Mouse (Mus musculus): ENCODE measurements around the gene Haus6. TPM values are rescaled to one million over a fixed set of nuclear protein-coding genes. Genes with fewer than 3 reads are reported as not detected.

Haus6 gene
- total and polyA plus RNA-seq, 3 experiments, result 37.2 to 52.7 (median 42.9) TPM

DNA sequence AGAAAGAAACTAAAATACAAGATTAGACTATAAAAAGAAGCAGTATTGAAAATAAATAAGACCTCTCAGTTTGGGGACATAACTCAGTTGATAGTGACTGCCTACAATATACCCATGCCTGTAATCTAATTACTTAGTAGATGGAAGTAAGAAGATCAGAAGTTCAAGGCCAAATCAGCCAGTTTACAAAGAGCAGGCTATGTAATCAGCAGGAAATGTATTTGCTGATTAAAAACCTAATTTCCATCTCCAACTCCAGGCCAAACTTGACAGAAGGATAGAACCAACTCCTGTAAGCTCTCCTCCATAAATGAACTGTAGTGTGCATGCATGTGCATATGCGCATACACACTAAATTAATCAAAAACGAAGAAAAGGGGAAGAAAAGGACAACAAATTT, 20.6 kb downstream of the Haus6 start:
- ATAC-seq (ENCODE audit: extremely low read depth, insufficient number of reproducible peaks, low FRiP score, poor library complexity, severe bottlenecking) (no peak), DNase-seq (ENCODE audit: low spot score) (no peak)
- Histone ChIP-seq H3K4me3 (ENCODE audit: low read depth, low read length) (no peak overlapping the region), H3K4me1 (ENCODE audit: insufficient read depth, low read depth, low read length) (no peaks in the 10 kb centered on the region), H3K9me3 (replicated peaks) (no peaks in the 10 kb centered on the region), H3K36me3 (replicated peaks) (peaks cover 85% of the 10 kb centered on the region), H3K27me3 (ENCODE audit: insufficient read depth, low read length) (no peaks in the 10 kb centered on the region)
- no peak for TF ChIP-seq GATA1 (IDR thresholded peaks at IDR 0.05; ENCODE audit: borderline replicate concordance, low read length)
- no peak for TF ChIP-seq CTCF (IDR thresholded peaks at IDR 0.05; ENCODE audit: low read depth, low read length)
- no peak for TF ChIP-seq GATA2 (IDR thresholded peaks at IDR 0.05; ENCODE audit: borderline replicate concordance, low read depth, low read length)
- TF ChIP-seq POLR2AphosphoS5 (IDR thresholded peaks at IDR 0.05; ENCODE audit: insufficient replicate concordance, low read depth, low read length), result no peak
- no peak for TF ChIP-seq TAL1 (conservative IDR thresholded peaks at IDR 0.05; ENCODE audit: low read depth, low read length)

DNA sequence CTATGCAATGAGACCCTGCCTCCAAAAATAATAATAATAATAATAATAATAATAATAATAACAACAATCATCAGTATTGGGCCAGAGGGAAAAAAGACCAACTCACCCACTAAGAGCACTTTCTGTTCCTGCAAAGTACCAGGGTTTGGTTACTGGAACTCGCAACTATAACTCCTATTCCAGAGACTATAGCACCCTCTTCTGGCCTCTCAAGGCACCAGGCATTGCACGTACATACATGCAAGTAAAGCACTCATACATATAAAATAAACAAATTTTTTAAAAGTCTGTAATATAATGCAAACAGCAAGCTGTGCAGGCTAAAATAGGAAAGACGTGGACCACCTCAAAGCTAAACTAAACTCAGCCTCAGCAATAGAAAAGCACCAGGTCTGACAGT, 23.6 kb downstream of the Haus6 start:
- no peak overlapping the region for H3K4me3 ChIP-seq (ENCODE audit: low read depth, low read length)
- no peaks in the 10 kb centered on the region for H3K27me3 ChIP-seq (ENCODE audit: insufficient read depth, low read length)
- no peaks in the 10 kb centered on the region for H3K4me1 ChIP-seq (ENCODE audit: insufficient read depth, low read depth, low read length)
- peaks cover 90% of the 10 kb centered on the region for H3K36me3 ChIP-seq (replicated peaks)
- ATAC-seq (ENCODE audit: extremely low read depth, insufficient number of reproducible peaks, low FRiP score, poor library complexity, severe bottlenecking) (no peak), DNase-seq (ENCODE audit: low spot score) (no peak)
- TF ChIP-seq TAL1 (conservative IDR thresholded peaks at IDR 0.05; ENCODE audit: low read depth, low read length) (no peak), GATA2 (IDR thresholded peaks at IDR 0.05; ENCODE audit: borderline replicate concordance, low read depth, low read length) (no peak), GATA1 (IDR thresholded peaks at IDR 0.05; ENCODE audit: borderline replicate concordance, low read length) (no peak), POLR2AphosphoS5 (IDR thresholded peaks at IDR 0.05; ENCODE audit: insufficient replicate concordance, low read depth, low read length) (no peak), CTCF (IDR thresholded peaks at IDR 0.05; ENCODE audit: low read depth, low read length) (no peak)
- H3K9me3 ChIP-seq (replicated peaks), result no peaks in the 10 kb centered on the region

DNA sequence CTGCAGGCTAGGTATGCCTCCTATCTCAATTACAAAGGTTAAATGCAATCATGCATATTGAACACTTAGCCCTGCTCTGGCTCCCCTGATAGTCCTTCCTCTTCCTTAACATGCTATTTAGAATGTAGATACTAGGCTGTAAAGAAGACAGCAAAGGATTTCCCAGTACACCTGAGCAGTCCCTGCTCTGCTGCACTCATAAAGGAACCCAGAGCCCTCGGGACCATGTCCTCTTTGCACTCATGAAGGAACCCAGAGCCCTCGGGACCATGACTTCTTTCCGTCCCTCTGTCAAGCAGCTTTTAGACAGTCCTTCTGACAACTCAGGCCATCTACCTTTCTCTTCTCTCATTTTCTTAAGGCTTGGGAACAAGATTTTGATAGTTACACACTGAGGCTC, 31.3 kb downstream of the Haus6 start:
- TF ChIP-seq CTCF (IDR thresholded peaks at IDR 0.05; ENCODE audit: low read depth, low read length) (no peak), GATA2 (IDR thresholded peaks at IDR 0.05; ENCODE audit: borderline replicate concordance, low read depth, low read length) (no peak), GATA1 (IDR thresholded peaks at IDR 0.05; ENCODE audit: borderline replicate concordance, low read length) (no peak), POLR2AphosphoS5 (IDR thresholded peaks at IDR 0.05; ENCODE audit: insufficient replicate concordance, low read depth, low read length) (no peak), TAL1 (conservative IDR thresholded peaks at IDR 0.05; ENCODE audit: low read depth, low read length) (no peak)
- H3K27me3 ChIP-seq (ENCODE audit: insufficient read depth, low read length), result no peaks in the 10 kb centered on the region
- DNase-seq (ENCODE audit: low spot score) (no peak), ATAC-seq (ENCODE audit: extremely low read depth, insufficient number of reproducible peaks, low FRiP score, poor library complexity, severe bottlenecking) (no peak)
- peaks cover 75% of the 10 kb centered on the region for H3K36me3 ChIP-seq (replicated peaks)
- peaks cover 29% of the 10 kb centered on the region for H3K4me1 ChIP-seq (ENCODE audit: insufficient read depth, low read depth, low read length)
- H3K9me3 ChIP-seq (replicated peaks), result no peaks in the 10 kb centered on the region
- no peak overlapping the region for H3K4me3 ChIP-seq (ENCODE audit: low read depth, low read length)

DNA sequence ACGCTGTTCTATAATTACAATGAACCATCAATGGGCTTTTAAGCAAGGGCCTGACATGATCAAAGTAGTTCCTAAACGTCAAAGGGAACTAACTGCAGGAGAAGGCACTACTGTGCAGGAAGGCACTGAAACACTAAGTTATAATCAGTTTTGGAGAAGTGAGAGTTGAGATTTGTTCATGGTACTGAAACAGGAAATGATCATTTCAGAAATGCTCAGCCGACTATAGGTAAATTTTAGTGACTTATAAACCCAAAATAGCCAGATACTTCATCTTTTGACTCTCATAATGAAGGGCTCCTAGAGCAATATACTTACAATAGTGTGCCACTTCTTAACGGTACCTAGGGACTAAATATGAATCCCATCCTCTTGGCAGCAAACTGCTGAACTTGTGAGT, 31.8 kb downstream of the Haus6 start:
- Histone ChIP-seq H3K9me3 (replicated peaks) (no peaks in the 10 kb centered on the region), H3K4me3 (ENCODE audit: low read depth, low read length) (no peak overlapping the region), H3K27me3 (ENCODE audit: insufficient read depth, low read length) (no peaks in the 10 kb centered on the region), H3K4me1 (ENCODE audit: insufficient read depth, low read depth, low read length) (peaks cover 31% of the 10 kb centered on the region), H3K36me3 (replicated peaks) (peaks cover 70% of the 10 kb centered on the region)
- DNase-seq (ENCODE audit: low spot score) (no peak), ATAC-seq (ENCODE audit: extremely low read depth, insufficient number of reproducible peaks, low FRiP score, poor library complexity, severe bottlenecking) (no peak)
- TF ChIP-seq CTCF (IDR thresholded peaks at IDR 0.05; ENCODE audit: low read depth, low read length), result no peak
- TF ChIP-seq POLR2AphosphoS5 (IDR thresholded peaks at IDR 0.05; ENCODE audit: insufficient replicate concordance, low read depth, low read length), result no peak
- no peak for TF ChIP-seq GATA2 (IDR thresholded peaks at IDR 0.05; ENCODE audit: borderline replicate concordance, low read depth, low read length)
- TF ChIP-seq TAL1 (conservative IDR thresholded peaks at IDR 0.05; ENCODE audit: low read depth, low read length), result no peak
- TF ChIP-seq GATA1 (IDR thresholded peaks at IDR 0.05; ENCODE audit: borderline replicate concordance, low read length), result no peak

DNA sequence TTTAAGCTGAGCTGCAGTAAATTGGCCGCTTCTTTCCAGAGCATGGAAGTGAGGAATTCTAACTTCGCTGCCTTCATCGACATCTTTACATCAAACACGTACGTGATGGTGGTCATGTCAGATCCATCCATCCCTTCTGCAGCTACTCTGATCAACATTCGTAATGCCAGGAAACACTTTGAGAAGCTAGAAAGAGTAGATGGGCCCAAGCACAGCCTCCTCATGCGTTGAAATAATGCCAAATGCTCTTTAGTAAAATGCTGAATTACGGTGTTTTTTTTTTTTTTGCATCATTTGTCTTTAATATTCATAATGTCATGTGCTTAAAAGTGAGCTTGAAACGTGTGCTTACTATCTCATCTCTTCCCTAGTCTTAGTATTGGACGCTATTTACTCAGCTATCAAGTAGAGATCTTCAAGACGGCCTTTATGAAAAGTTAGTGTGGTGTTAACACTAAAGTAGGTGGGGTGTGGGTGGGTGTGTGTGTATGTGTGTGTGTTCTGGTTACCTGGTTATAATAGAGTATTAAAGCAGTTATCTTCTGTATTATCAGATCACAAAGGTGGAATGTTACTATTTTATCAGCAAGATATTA, 35.1 kb downstream of the Haus6 start:
- no peak for ATAC-seq (ENCODE audit: extremely low read depth, insufficient number of reproducible peaks, low FRiP score, poor library complexity, severe bottlenecking)
- Histone ChIP-seq H3K4me1 (ENCODE audit: insufficient read depth, low read depth, low read length) (peaks cover 38% of the 10 kb centered on the region), H3K4me3 (ENCODE audit: low read depth, low read length) (peak overlapping the region; percentile 92), H3K9me3 (replicated peaks) (no peaks in the 10 kb centered on the region), H3K36me3 (replicated peaks) (peaks cover 40% of the 10 kb centered on the region), H3K27me3 (ENCODE audit: insufficient read depth, low read length) (peaks cover 15% of the 10 kb centered on the region; the same call in 1 of the 2 replicates)
- TF ChIP-seq POLR2AphosphoS5 (IDR thresholded peaks at IDR 0.05; ENCODE audit: insufficient replicate concordance, low read depth, low read length) (no peak), GATA1 (IDR thresholded peaks at IDR 0.05; ENCODE audit: borderline replicate concordance, low read length) (no peak), TAL1 (conservative IDR thresholded peaks at IDR 0.05; ENCODE audit: low read depth, low read length) (no peak), CTCF (IDR thresholded peaks at IDR 0.05; ENCODE audit: low read depth, low read length) (no peak), GATA2 (IDR thresholded peaks at IDR 0.05; ENCODE audit: borderline replicate concordance, low read depth, low read length) (no peak)
- DNase-seq (ENCODE audit: low spot score), result no peak

DNA sequence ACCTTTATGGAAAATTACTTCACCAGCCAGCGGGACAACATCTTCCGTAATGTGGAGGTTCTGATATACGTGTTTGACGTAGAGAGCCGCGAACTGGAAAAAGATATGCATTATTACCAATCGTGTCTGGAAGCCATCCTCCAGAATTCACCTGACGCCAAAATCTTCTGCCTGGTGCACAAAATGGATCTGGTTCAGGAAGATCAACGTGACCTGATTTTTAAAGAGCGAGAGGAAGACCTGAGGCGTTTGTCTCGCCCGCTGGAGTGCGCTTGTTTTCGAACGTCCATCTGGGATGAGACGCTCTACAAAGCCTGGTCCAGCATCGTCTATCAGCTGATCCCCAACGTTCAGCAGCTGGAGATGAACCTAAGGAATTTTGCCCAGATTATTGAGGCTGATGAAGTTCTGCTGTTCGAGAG, 35.7 kb downstream of the Haus6 start:
- H3K4me3 ChIP-seq (ENCODE audit: low read depth, low read length), result peak overlapping the region; percentile 92
- peaks cover 38% of the 10 kb centered on the region for H3K4me1 ChIP-seq (ENCODE audit: insufficient read depth, low read depth, low read length)
- peaks cover 18% of the 10 kb centered on the region; the same call in 1 of the 2 replicates for H3K27me3 ChIP-seq (ENCODE audit: insufficient read depth, low read length)
- peaks cover 36% of the 10 kb centered on the region for H3K36me3 ChIP-seq (replicated peaks)
- H3K9me3 ChIP-seq (replicated peaks), result no peaks in the 10 kb centered on the region
- no peak for DNase-seq (ENCODE audit: low spot score)
- no peak for ATAC-seq (ENCODE audit: extremely low read depth, insufficient number of reproducible peaks, low FRiP score, poor library complexity, severe bottlenecking)
- TF ChIP-seq POLR2AphosphoS5 (IDR thresholded peaks at IDR 0.05; ENCODE audit: insufficient replicate concordance, low read depth, low read length) (no peak), GATA2 (IDR thresholded peaks at IDR 0.05; ENCODE audit: borderline replicate concordance, low read depth, low read length) (no peak), CTCF (IDR thresholded peaks at IDR 0.05; ENCODE audit: low read depth, low read length) (no peak), GATA1 (IDR thresholded peaks at IDR 0.05; ENCODE audit: borderline replicate concordance, low read length) (no peak), TAL1 (conservative IDR thresholded peaks at IDR 0.05; ENCODE audit: low read depth, low read length) (no peak)

Measured in G1E (cell line).